Mouse (Mus musculus) gastrocnemius, postnatal 36 days (tissue): ENCODE data around the gene Lhx5. TPM values are rescaled to one million over a fixed set of nuclear protein-coding genes. Genes with fewer than 3 reads are reported as not detected.

Source experiments
- total RNA-seq, 2 experiments: library from RNA; stranded (reverse); gene quantifications; 2 replicates each; pipeline ENCODE4 v1.2.3; 2021

Gene Lhx5
- total RNA-seq, 2 experiments from 2014 or later: not detected

Other genes starting within 250 kb of the Lhx5 start
- under 1 TPM; 0.59 to 0.77 TPM for gene Sdsl, start 41.1 kb downstream of the Lhx5 start, total RNA-seq
- under 1 TPM in 1 of 2 experiments, not detected in 1; 0.20 TPM for gene Sds, start 44.8 kb downstream of the Lhx5 start, total RNA-seq
- gene Plbd2, start 71.9 kb downstream of the Lhx5 start, total RNA-seq: 10 to 100 TPM; 28.0 to 41.3 TPM
- 1 to 10 TPM; 7.9 to 9.7 TPM for gene Slc8b1, start 79.5 kb downstream of the Lhx5 start, total RNA-seq
- gene Tpcn1, start 157.0 kb downstream of the Lhx5 start, total RNA-seq: 10 to 100 TPM; 35.2 to 44.6 TPM
- gene Iqcd, start 157.3 kb downstream of the Lhx5 start, total RNA-seq: under 1 TPM in 1 of 2 experiments, not detected in 1; 0.15 TPM
- gene Rita1, start 180.9 kb downstream of the Lhx5 start, total RNA-seq: 1 to 10 TPM; 5.6 to 6.8 TPM
- 10 to 100 TPM; 15.8 to 17.7 TPM for gene Ddx54, start 181.0 kb downstream of the Lhx5 start, total RNA-seq
- not detected for gene Cfap73, start 202.5 kb downstream of the Lhx5 start, total RNA-seq
- gene Rasal1, start 217.1 kb downstream of the Lhx5 start, total RNA-seq: not detected